ENCODE assay signal across 8 mouse cellular contexts in the genomic region with DNA sequence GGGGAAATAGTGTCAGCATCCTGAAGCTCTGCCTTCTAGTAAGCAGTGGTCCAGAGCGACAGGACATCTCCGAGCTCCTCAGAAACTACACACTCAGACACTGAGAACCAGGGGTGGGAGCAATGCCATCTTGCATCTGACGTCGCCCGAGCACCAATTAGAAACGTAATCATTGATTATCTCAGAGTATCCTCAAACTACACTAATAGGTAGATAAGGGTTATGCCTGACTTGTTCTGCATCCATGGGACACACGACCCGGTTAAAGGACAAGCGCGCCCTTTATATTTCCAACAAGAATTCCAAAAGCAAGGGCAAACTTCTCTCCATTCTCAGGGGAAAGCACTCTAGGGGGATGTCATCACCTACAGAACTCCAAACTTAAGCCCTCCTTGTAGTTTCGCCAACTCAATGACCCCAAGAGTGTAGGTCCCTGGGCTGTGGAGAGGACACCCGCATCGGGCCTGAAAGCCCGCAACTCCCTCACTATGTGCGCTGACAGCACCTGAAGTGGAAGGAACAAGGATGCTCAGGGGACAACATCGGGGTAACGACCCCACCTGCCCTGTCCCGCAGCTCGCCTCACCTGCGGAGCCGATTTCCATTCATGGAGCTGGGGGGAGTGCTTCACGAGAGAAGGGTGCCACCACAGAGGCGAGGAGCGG. TPM values are rescaled to one million over a fixed set of nuclear protein-coding genes. Genes with fewer than 3 reads are reported as not detected.
A peak's percentile ranks its signal among the peaks of the same experiment; 100 is the strongest.
DNase-seq lines count a peak whose midpoint lies in the region; ATAC-seq and TF ChIP-seq lines count a peak whose summit lies in the region.

No protein-coding gene starts in this region.

- peak; percentile 28 to 41 for DNase-seq in cerebellum, postnatal 10 days
- DNase-seq in cerebellum, postnatal 25 days = no peak
- no peak for DNase-seq in limb, embryonic 10.5 days (ENCODE audit: low spot score)
- DNase-seq in right cerebral cortex, postnatal 25 days = no peak
- DNase-seq in layer of hippocampus, postnatal 25 days (ENCODE audit: extremely low spot score in 1 of 2, low spot score in 1 of 2) = no peak

- H3K27me3 ChIP-seq in E14TG2a.4 (ENCODE audit: insufficient read depth, low read length) = no peaks in the 10 kb centered on the region
- no peaks in the 10 kb centered on the region for H3K27me3 ChIP-seq in limb, embryonic 10.5 days (ENCODE audit: low read depth, poor library complexity, severe bottlenecking)
- H3K27me3 ChIP-seq in neural tube, embryonic 12.5 days (replicated peaks) = no peaks in the 10 kb centered on the region

- WGBS in limb, embryonic 10.5 days = 4% methylated on average over 24 of the region's 24 CpGs
- 3% methylated on average over 24 of the region's 24 CpGs for WGBS in neural tube, embryonic 12.5 days

- peak overlapping the region; percentile 98 for H3K4me3 ChIP-seq in E14TG2a.4 (replicated peaks; ENCODE audit: low read length)
- H3K4me3 ChIP-seq in limb, embryonic 10.5 days = peak overlapping the region; percentile 97
- H3K4me3 ChIP-seq in neural tube, embryonic 12.5 days = peak overlapping the region; percentile 80

- peak overlapping the region; percentile 77 for H3K4me2 ChIP-seq in neural tube, embryonic 12.5 days (replicated peaks)

- no peaks in the 10 kb centered on the region for H3K9me3 ChIP-seq in E14TG2a.4 (ENCODE audit: low read length)
- no peaks in the 10 kb centered on the region for H3K9me3 ChIP-seq in limb, embryonic 10.5 days (replicated peaks)
- H3K9me3 ChIP-seq in neural tube, embryonic 12.5 days = no peaks in the 10 kb centered on the region

- peak overlapping the region; percentile 85 for H3K9ac ChIP-seq in neural tube, embryonic 12.5 days

- peaks cover 24% of the 10 kb centered on the region for H3K36me3 ChIP-seq in E14TG2a.4 (ENCODE audit: insufficient read depth, low read length)
- no peaks in the 10 kb centered on the region for H3K36me3 ChIP-seq in limb, embryonic 10.5 days
- no peaks in the 10 kb centered on the region for H3K36me3 ChIP-seq in neural tube, embryonic 12.5 days

- peaks cover 24% of the 10 kb centered on the region for H3K4me1 ChIP-seq in E14TG2a.4 (replicated peaks; ENCODE audit: low read depth, low read length)
- peaks cover 5% of the 10 kb centered on the region; the same call in 1 of the 2 replicates for H3K4me1 ChIP-seq in limb, embryonic 10.5 days
- peaks cover 6% of the 10 kb centered on the region; the same call in 1 of the 2 replicates for H3K4me1 ChIP-seq in neural tube, embryonic 12.5 days

- no peak for TF ChIP-seq CTCF in E14TG2a.4 (conservative IDR thresholded peaks at IDR 0.05; ENCODE audit: low read length)

- peak overlapping the region; percentile 86 for H3K27ac ChIP-seq in limb, embryonic 10.5 days
- H3K27ac ChIP-seq in neural tube, embryonic 12.5 days = peak overlapping the region; percentile 64; the same call in 1 of the 2 replicates

- peak; percentile 49 for ATAC-seq in erythroblast, adult 5-6 weeks (replicated peaks; ENCODE audit: low FRiP score, poor library complexity, severe bottlenecking)
- ATAC-seq in neural tube, embryonic 12.5 days (ENCODE audit: low FRiP score, low read depth) = peak; percentile 63

RNA-seq across cellular contexts. Expression of a gene that starts 0.5 kb away (rescaled TPM):
- 1.5 and 20.0 TPM in 2 replicates for total RNA-seq in erythroblast, adult 5-6 weeks (2015; ENCODE audit: low replicate concordance)
- 0.77 and 1.5 TPM in 2 replicates for total RNA-seq in erythroblast, adult 5-6 weeks (2017; ENCODE audit: low replicate concordance)
- polyA plus RNA-seq in limb, embryonic 10.5 days (2016; fragmentation: Nextera tagmentation; extraction: Ambion mirVana) = 12.4 and 18.5 TPM in 2 replicates
- 17.2 and 18.6 TPM in 2 replicates for polyA plus RNA-seq in neural tube, embryonic 12.5 days (2016; fragmentation: Nextera tagmentation; extraction: Ambion mirVana)
- 10 to 100 TPM; 32.7 to 42.4 TPM for total RNA-seq in layer of hippocampus, postnatal 25 days (2021)

RNA-seq across cellular contexts. Expression of a gene that starts 39.6 kb away (rescaled TPM):
- 4.8 and 5.2 TPM in 2 replicates for total RNA-seq in erythroblast, adult 5-6 weeks (2015; ENCODE audit: low replicate concordance)
- 2.8 and 3.7 TPM in 2 replicates for total RNA-seq in erythroblast, adult 5-6 weeks (2017; ENCODE audit: low replicate concordance)
- polyA plus RNA-seq in limb, embryonic 10.5 days (2016; fragmentation: Nextera tagmentation; extraction: Ambion mirVana) = 4.8 and 5.9 TPM in 2 replicates
- 18.4 and 19.7 TPM in 2 replicates for polyA plus RNA-seq in neural tube, embryonic 12.5 days (2016; fragmentation: Nextera tagmentation; extraction: Ambion mirVana)
- 10 to 100 TPM; 58.5 to 76.4 TPM for total RNA-seq in layer of hippocampus, postnatal 25 days (2021)

Comparison
In these comparisons a context has a peak if more than half of its experiments do, and no peak if none do; other contexts are left out.
1. DNase-seq: peak in cerebellum, postnatal 10 days (2 of 2); none in cerebellum, postnatal 25 days (0 of 2), limb, embryonic 10.5 days (single experiment), right cerebral cortex, postnatal 25 days (single experiment) and layer of hippocampus, postnatal 25 days (0 of 2).
2. RNA of a gene that starts 39.6 kb away (total RNA-seq): 58.5 to 76.4 TPM in layer of hippocampus, postnatal 25 days; 2.8 to 5.2 TPM in erythroblast, adult 5-6 weeks; every median in the first group is over 4 times any median in the second.
3. Peak in every context shown above with its lines, with median percentiles within 50 percentile points of each other: H3K4me3 ChIP-seq.